Mouse (Mus musculus) kidney, embryonic 16.5 days (tissue): ENCODE measurements around the gene Ror1. TPM values are rescaled to one million over a fixed set of nuclear protein-coding genes. Genes with fewer than 3 reads are reported as not detected.

Experiments
- ATAC-seq: fragments of 200-750 bp; cut with Nextera tagmentation; 2 replicates; pipeline ENCODE4 v1.8.0; 2017; ENCODE audit warnings: moderate TSS enrichment; ENCODE audit not compliant: low FRiP score, low TSS enrichment
- H3K27ac ChIP-seq: fragments of 300-500 bp; sonication (generic); 2 replicates; pipeline ENCODE4 v1.5.1; 2014; ENCODE audit warnings: low read length
- H3K27me3 ChIP-seq: fragments of 300-500 bp; sonication (generic); 2 replicates; pipeline ENCODE4 v1.6.1; 2014; ENCODE audit warnings: low read length, control low read depth, mixed read lengths; ENCODE audit not compliant: insufficient read depth
- H3K36me3 ChIP-seq: fragments of 300-500 bp; sonication (generic); 2 replicates; pipeline ENCODE4 v1.6.1; 2014; ENCODE audit warnings: low read length, control low read depth, mixed read lengths; ENCODE audit not compliant: insufficient read depth
- H3K4me1 ChIP-seq: fragments of 300-500 bp; sonication (generic); 2 replicates; pipeline ENCODE4 v1.6.1; 2014; ENCODE audit warnings: low read length, control low read depth, mixed read lengths; ENCODE audit not compliant: insufficient read depth
- H3K4me2 ChIP-seq: fragments of 300-500 bp; sonication (generic); replicated peaks from 2 replicates; pipeline ENCODE4 v1.6.1; 2014; ENCODE audit warnings: low read depth, low read length
- H3K4me3 ChIP-seq: fragments of 300-500 bp; sonication (generic); 2 replicates; pipeline ENCODE4 v1.5.1; 2014; ENCODE audit warnings: mild to moderate bottlenecking, low read length
- H3K9ac ChIP-seq: fragments of 300-500 bp; sonication (generic); replicated peaks from 2 replicates; pipeline ENCODE4 v1.6.1; 2014; ENCODE audit warnings: low read length
- H3K9me3 ChIP-seq: fragments of 300-500 bp; sonication (generic); 2 replicates; pipeline ENCODE4 v1.6.1; 2016; ENCODE audit warnings: low read length, control low read depth
- WGBS: fragments of 180-500 bp; shearing (Covaris S2); extraction: QIAGEN DNeasy Blood & Tissue Kit; methylation state at CpG from one replicate; pipeline ENCODE4 v1.1.7; 2014; 5-methylcytosine and 5-hydroxymethylcytosine counted together
- polyA plus RNA-seq: library from polyadenylated mRNA; unstranded; fragments of >200 nt; fragmentation: Nextera tagmentation; extraction: Ambion mirVana; gene quantifications from 2 replicates; pipeline ENCODE4 v1.2.1, GENCODE M21; 2015

Gene Ror1
- polyA plus RNA-seq, 1 experiment from 2014 or later: 9.3 TPM

- no peaks in the 10 kb centered on the region for H3K27me3 ChIP-seq
- WGBS: 61% methylated on average over 12 of the region's 12 CpGs
- no peak overlapping the region for H3K27ac ChIP-seq
- H3K4me3 ChIP-seq: no peak overlapping the region
- H3K4me1 ChIP-seq: peaks cover 14% of the 10 kb centered on the region
- no peak overlapping the region for H3K4me2 ChIP-seq
- H3K36me3 ChIP-seq: no peaks in the 10 kb centered on the region
- H3K9ac ChIP-seq: no peak overlapping the region
- H3K9me3 ChIP-seq: no peaks in the 10 kb centered on the region
- no peak for ATAC-seq
These were observed 31.1 kb downstream of the Ror1 start for GRCm38 (mm10) chr4:100126531-100127310.

GRCm38 (mm10) chr4:100128026-100128922, 32.7 kb downstream of the Ror1 start:
- WGBS: 90% methylated on average over 12 of the region's 12 CpGs
- no peaks in the 10 kb centered on the region for H3K27me3 ChIP-seq
- no peaks in the 10 kb centered on the region for H3K9me3 ChIP-seq
- no peak overlapping the region for H3K4me3 ChIP-seq
- H3K27ac ChIP-seq: no peak overlapping the region
- no peak overlapping the region for H3K4me2 ChIP-seq
- no peak for ATAC-seq
- peaks cover 14% of the 10 kb centered on the region for H3K4me1 ChIP-seq
- H3K36me3 ChIP-seq: no peaks in the 10 kb centered on the region
- no peak overlapping the region for H3K9ac ChIP-seq

- no peak overlapping the region for H3K4me2 ChIP-seq
- no peaks in the 10 kb centered on the region for H3K27me3 ChIP-seq
- peaks cover 14% of the 10 kb centered on the region for H3K4me1 ChIP-seq
- no peak overlapping the region for H3K4me3 ChIP-seq
- no peak overlapping the region for H3K27ac ChIP-seq
- no peak overlapping the region for H3K9ac ChIP-seq
- H3K9me3 ChIP-seq: no peaks in the 10 kb centered on the region
- H3K36me3 ChIP-seq: no peaks in the 10 kb centered on the region
- WGBS: 66% methylated on average over 5 of the region's 5 CpGs
- ATAC-seq: no peak
These were observed 33.6 kb downstream of the Ror1 start for GRCm38 (mm10) chr4:100129201-100129600.

- Histone ChIP-seq H3K36me3 (no peaks in the 10 kb centered on the region), H3K27me3 (no peaks in the 10 kb centered on the region), H3K4me1 (peaks cover 14% of the 10 kb centered on the region), H3K4me2 (no peak overlapping the region), H3K9me3 (no peaks in the 10 kb centered on the region), H3K9ac (no peak overlapping the region), H3K27ac (no peak overlapping the region), H3K4me3 (no peak overlapping the region)
- ATAC-seq: no peak
- whole genome bisulfite sequencing: 72% methylated on average over 3 of the region's 3 CpGs
These were observed 35.3 kb downstream of the Ror1 start for GRCm38 (mm10) chr4:100130771-100131475.

GRCm38 (mm10) chr4:100131488-100131887, 35.9 kb downstream of the Ror1 start:
- ATAC-seq: no peak
- Histone ChIP-seq H3K4me2 (no peak overlapping the region), H3K9me3 (no peaks in the 10 kb centered on the region), H3K36me3 (no peaks in the 10 kb centered on the region), H3K27ac (no peak overlapping the region), H3K4me1 (peaks cover 12% of the 10 kb centered on the region), H3K27me3 (no peaks in the 10 kb centered on the region), H3K9ac (no peak overlapping the region), H3K4me3 (no peak overlapping the region)
- WGBS: 94% methylated on average over 2 of the region's 2 CpGs

GRCm38 (mm10) chr4:100132261-100132660, 36.7 kb downstream of the Ror1 start:
- ATAC-seq: no peak
- H3K4me1 ChIP-seq: peaks cover 6% of the 10 kb centered on the region
- WGBS: 91% methylated on average over 3 of the region's 3 CpGs

GRCm38 (mm10) chr4:100136046-100136445, 40.5 kb downstream of the Ror1 start:
- WGBS: 87% methylated on average over 4 of the region's 4 CpGs
- no peaks in the 10 kb centered on the region for H3K27me3 ChIP-seq
- H3K9me3 ChIP-seq: no peaks in the 10 kb centered on the region
- no peak overlapping the region for H3K9ac ChIP-seq
- H3K36me3 ChIP-seq: no peaks in the 10 kb centered on the region
- no peak for ATAC-seq
- no peak overlapping the region for H3K27ac ChIP-seq
- no peak overlapping the region for H3K4me3 ChIP-seq
- H3K4me1 ChIP-seq: no peaks in the 10 kb centered on the region
- H3K4me2 ChIP-seq: no peak overlapping the region

More at GRCm38 (mm10) chr4:100132261-100132660, 36.7 kb downstream of the Ror1 start:
- H3K36me3 ChIP-seq: no peaks in the 10 kb centered on the region
- no peak overlapping the region for H3K4me2 ChIP-seq
- H3K4me3 ChIP-seq: no peak overlapping the region
- no peaks in the 10 kb centered on the region for H3K27me3 ChIP-seq
- no peaks in the 10 kb centered on the region for H3K9me3 ChIP-seq
- H3K9ac ChIP-seq: no peak overlapping the region
- no peak overlapping the region for H3K27ac ChIP-seq

- H3K27me3 ChIP-seq: no peaks in the 10 kb centered on the region
- 78% methylated on average over 11 of the region's 11 CpGs for WGBS
- H3K4me3 ChIP-seq: no peak overlapping the region
- no peak overlapping the region for H3K27ac ChIP-seq
- H3K4me1 ChIP-seq: no peaks in the 10 kb centered on the region
- no peak for ATAC-seq
- no peak overlapping the region for H3K4me2 ChIP-seq
- no peaks in the 10 kb centered on the region for H3K36me3 ChIP-seq
- H3K9me3 ChIP-seq: no peaks in the 10 kb centered on the region
- no peak overlapping the region for H3K9ac ChIP-seq
These were observed 41.7 kb downstream of the Ror1 start for GRCm38 (mm10) chr4:100137102-100137835.

GRCm38 (mm10) chr4:100141626-100142025, 46.0 kb downstream of the Ror1 start:
- 65% methylated on average over 2 of the region's 2 CpGs for WGBS
- Histone ChIP-seq H3K4me2 (no peak overlapping the region), H3K27me3 (no peaks in the 10 kb centered on the region), H3K36me3 (no peaks in the 10 kb centered on the region), H3K4me1 (no peaks in the 10 kb centered on the region), H3K9ac (no peak overlapping the region), H3K4me3 (no peak overlapping the region), H3K9me3 (no peaks in the 10 kb centered on the region), H3K27ac (no peak overlapping the region)
- ATAC-seq: peak; percentile 39; the same call in 1 of the 2 replicates
